In genomic region chr3:145680686-145681085, GRCm38 (mm10) we compare ENCODE assay signal across 13 mouse cellular contexts.
"Had no signal": no experiment of that assay in that cellular context is flagged by ENCODE, and none has a peak within 500 bp of the region (broad histone marks: within the 10 kb centered on the region; RNA-seq: fewer than 3 reads in every experiment).

No protein-coding gene starts in this region.

- ATAC-seq: liver, embryonic 12.5 days had no signal

- H3K27me3 ChIP-seq: kidney, embryonic 15.5 days; liver, embryonic 12.5 days; liver, embryonic 15.5 days; lung, embryonic 15.5 days; megakaryocyte, embryonic 14.5 days; neural tube, embryonic 12.5 days had no signal

- H3K4me2 ChIP-seq: kidney, embryonic 15.5 days; liver, embryonic 12.5 days; liver, embryonic 15.5 days; lung, embryonic 15.5 days; neural tube, embryonic 12.5 days had no signal

- H3K9ac ChIP-seq: kidney, embryonic 15.5 days; liver, embryonic 12.5 days; liver, embryonic 15.5 days; lung, embryonic 15.5 days; neural tube, embryonic 12.5 days had no signal

- H3K36me3 ChIP-seq: liver, embryonic 12.5 days; liver, embryonic 15.5 days; lung, embryonic 15.5 days; midbrain, embryonic 10.5 days; neural tube, embryonic 12.5 days had no signal

- H3K4me3 ChIP-seq: kidney, embryonic 15.5 days; liver, embryonic 12.5 days; liver, embryonic 15.5 days; lung, embryonic 15.5 days; megakaryocyte, embryonic 14.5 days; midbrain, embryonic 10.5 days; neural tube, embryonic 12.5 days had no signal

- DNase-seq: liver; lung, adult 18-20 months; lung, postnatal 10 days; lung, postnatal 36 days; thymus, adult 18-20 months; thymus, postnatal 36 days had no signal

- H3K9me3 ChIP-seq: kidney, embryonic 15.5 days; liver, embryonic 12.5 days; liver, embryonic 15.5 days; lung, embryonic 15.5 days; midbrain, embryonic 10.5 days; neural tube, embryonic 12.5 days had no signal

- H3K4me1 ChIP-seq: liver, embryonic 15.5 days; megakaryocyte, embryonic 14.5 days; neural tube, embryonic 12.5 days had no signal

- H3K27ac ChIP-seq: kidney, embryonic 15.5 days; liver, embryonic 12.5 days; liver, embryonic 15.5 days; midbrain, embryonic 10.5 days; neural tube, embryonic 12.5 days had no signal
